In the genomic region with DNA sequence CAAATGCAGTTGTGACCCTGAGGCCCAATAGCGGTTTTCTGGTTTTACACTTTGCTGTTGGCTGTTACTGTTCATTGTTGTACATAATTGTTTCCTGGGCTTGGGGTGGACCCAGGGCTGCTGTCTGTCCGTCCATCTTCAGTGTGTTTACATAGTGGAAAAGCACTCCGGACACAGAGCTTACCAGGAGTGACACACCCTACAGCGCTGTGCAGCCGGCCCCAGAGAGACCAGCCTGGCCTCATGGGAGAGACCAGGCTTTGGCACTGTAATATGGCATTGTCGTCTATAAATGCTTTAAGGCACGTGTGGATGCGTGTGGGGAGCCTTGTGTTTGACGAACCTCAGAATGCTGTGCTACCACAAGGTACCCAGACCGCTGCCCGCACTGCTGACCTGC, we compare ENCODE assay signal across 25 mouse cellular contexts. TPM values are rescaled to one million over a fixed set of nuclear protein-coding genes. Genes with fewer than 3 reads are reported as not detected.
DNase-seq lines count a peak whose midpoint lies in the region; ATAC-seq and TF ChIP-seq lines count a peak whose summit lies in the region.
"Had no signal": no experiment of that assay in that cellular context is flagged by ENCODE, and none has a peak within 500 bp of the region (broad histone marks: within the 10 kb centered on the region; RNA-seq: fewer than 3 reads in every experiment).

No protein-coding gene starts in this region.

- no peaks in the 10 kb centered on the region for H3K4me1 ChIP-seq in lung, postnatal 0 days (ENCODE audit: insufficient read depth, low read depth, low read length)
- H3K4me1 ChIP-seq: embryonic facial prominence, embryonic 15.5 days had no signal

- H3K27ac ChIP-seq in layer of hippocampus, adult 2 months = peak overlapping the region; percentile 56; the same call in 1 of the 2 replicates
- no peak overlapping the region for H3K27ac ChIP-seq in lung, postnatal 0 days (ENCODE audit: low read length)
- H3K27ac ChIP-seq: embryonic facial prominence, embryonic 15.5 days; forebrain, embryonic 10.5 days; forebrain, embryonic 15.5 days; heart, embryonic 13.5 days; hindbrain, embryonic 15.5 days had no signal

- H3K9me3 ChIP-seq in lung, postnatal 0 days (ENCODE audit: low read length) = no peaks in the 10 kb centered on the region
- H3K9me3 ChIP-seq: embryonic facial prominence, embryonic 15.5 days; forebrain, embryonic 10.5 days; forebrain, embryonic 15.5 days; heart, embryonic 13.5 days; hindbrain, embryonic 15.5 days had no signal

- TF ChIP-seq EP300 in lung, postnatal 0 days (IDR thresholded peaks at IDR 0.05) = no peak

- no peaks in the 10 kb centered on the region for H3K27me3 ChIP-seq in lung, postnatal 0 days (replicated peaks; ENCODE audit: insufficient read depth, low read length)
- H3K27me3 ChIP-seq: embryonic facial prominence, embryonic 15.5 days; forebrain, embryonic 15.5 days; heart, embryonic 13.5 days; hindbrain, embryonic 15.5 days had no signal

- ATAC-seq in lung, postnatal 0 days = peak; percentile 46

- H3K36me3 ChIP-seq in lung, postnatal 0 days (ENCODE audit: insufficient read depth, low read length) = 0 out of 2 replicates have a peak, but pooled peaks cover 1% of the 10 kb centered on the region
- H3K36me3 ChIP-seq: forebrain, embryonic 15.5 days; hindbrain, embryonic 15.5 days had no signal

- no peak for TF ChIP-seq CTCF in layer of hippocampus, adult 2 months (conservative IDR thresholded peaks at IDR 0.05)
- TF ChIP-seq CTCF in lung, postnatal 0 days (IDR thresholded peaks at IDR 0.05) = no peak

- no peak overlapping the region for H3K4me3 ChIP-seq in layer of hippocampus, adult 2 months
- H3K4me3 ChIP-seq in lung, postnatal 0 days (ENCODE audit: low read depth, low read length) = no peak overlapping the region
- H3K4me3 ChIP-seq: embryonic facial prominence, embryonic 15.5 days; erythroblast, embryonic 14.5 days; forebrain, embryonic 10.5 days; forebrain, embryonic 15.5 days; heart, embryonic 13.5 days; hindbrain, embryonic 15.5 days had no signal

- WGBS in lung, postnatal 0 days = 52% methylated on average over 11 of the region's 11 CpGs

- DNase-seq in layer of hippocampus, adult 2 months (ENCODE audit: low spot score in 2 of 2) = no peak
- DNase-seq in layer of hippocampus, postnatal 36 days = no peak
- DNase-seq in lung, postnatal 0 days (ENCODE audit: low spot score) = no peak
- peak; percentile 59 for DNase-seq in lung, postnatal 10 days
- peak; percentile 37 to 69 for DNase-seq in lung, postnatal 4 days
- DNase-seq in right cerebral cortex, postnatal 25 days = no peak
- DNase-seq: adrenal gland, adult 2 months; adrenal gland, postnatal 36 days; cerebellum, adult 2 months; cerebellum, postnatal 10 days; embryo, embryonic 11 days; gastrocnemius, postnatal 14 days; heart, postnatal 36 days had no signal

- H3K9ac ChIP-seq in lung, postnatal 0 days (replicated peaks; ENCODE audit: low read depth) = no peak overlapping the region
- H3K9ac ChIP-seq: embryonic facial prominence, embryonic 15.5 days; forebrain, embryonic 15.5 days; heart, embryonic 13.5 days; hindbrain, embryonic 15.5 days had no signal

- H3K4me2 ChIP-seq in lung, postnatal 0 days (replicated peaks; ENCODE audit: low read depth, low read length) = no peak overlapping the region
- H3K4me2 ChIP-seq: embryonic facial prominence, embryonic 15.5 days; forebrain, embryonic 15.5 days; heart, embryonic 13.5 days; hindbrain, embryonic 15.5 days had no signal

RNA-seq across cellular contexts. Expression of a gene that starts 19.0 kb away (rescaled TPM):
- total RNA-seq in layer of hippocampus, adult 2 months (2021) = 1 to 10 TPM; 3.8 to 4.2 TPM
- total RNA-seq in layer of hippocampus, postnatal 36 days (2021) = 1 to 10 TPM; 1.6 to 3.3 TPM
- 0.57 and 1.5 TPM in 2 replicates for polyA plus RNA-seq in lung, postnatal 0 days (2015; fragmentation: Nextera tagmentation; extraction: Ambion mirVana)
- polyA plus RNA-seq: erythroblast, embryonic 14.5 days had no signal

RNA-seq across cellular contexts. Expression of a gene that starts 30.5 kb away (rescaled TPM):
- total RNA-seq in layer of hippocampus, adult 2 months (2021) = not detected
- total RNA-seq in layer of hippocampus, postnatal 36 days (2021) = not detected
- polyA plus RNA-seq in lung, postnatal 0 days (2015; fragmentation: Nextera tagmentation; extraction: Ambion mirVana) = not detected in 2 replicates
- total RNA-seq: adrenal gland, adult 2 months; adrenal gland, postnatal 36 days; ES-E14; gastrocnemius, postnatal 14 days; heart, adult 8-10 months; heart, postnatal 36 days had no signal
- polyA plus RNA-seq: adrenal gland, adult 2 months; cerebellum, adult 2 months; embryonic facial prominence, embryonic 11.5 days; embryonic facial prominence, embryonic 15.5 days; erythroblast, embryonic 14.5 days; forebrain, embryonic 10.5 days; forebrain, embryonic 15.5 days; gonadal fat pad, adult 2 months; heart, embryonic 13.5 days; heart, postnatal 0 days; hindbrain, embryonic 11.5 days; hindbrain, embryonic 15.5 days had no signal

Comparison
In these comparisons a context has a peak if more than half of its experiments do, and no peak if none do; other contexts are left out.
1. DNase-seq: peak in lung, postnatal 10 days (single experiment) and lung, postnatal 4 days (2 of 2); none in layer of hippocampus, adult 2 months (0 of 2), layer of hippocampus, postnatal 36 days (0 of 2), lung, postnatal 0 days (single experiment) and right cerebral cortex, postnatal 25 days (single experiment).